Mouse (Mus musculus) kidney, embryonic 15.5 days (tissue): ENCODE results near the gene Slc45a2. TPM values are rescaled to one million over a fixed set of nuclear protein-coding genes. Genes with fewer than 3 reads are reported as not detected.

ENCODE experiments used
- ATAC-seq: fragments of 200-750 bp; cut with Nextera tagmentation; replicated peaks from 2 replicates; pipeline ENCODE4 v1.8.0; 2017; ENCODE audit warnings: moderate TSS enrichment; ENCODE audit not compliant: low FRiP score
- H3K27ac ChIP-seq: fragments of 300-500 bp; sonication (generic); 2 replicates; pipeline ENCODE4 v1.5.1; 2015; ENCODE audit warnings: mild to moderate bottlenecking, inconsistent platforms
- H3K27me3 ChIP-seq: fragments of 300-500 bp; sonication (generic); 2 replicates; pipeline ENCODE4 v1.6.1; 2015; ENCODE audit warnings: inconsistent platforms
- H3K36me3 ChIP-seq: fragments of 300-500 bp; sonication (generic); 2 replicates; pipeline ENCODE4 v1.6.1; 2015; ENCODE audit warnings: inconsistent platforms
- H3K4me1 ChIP-seq: fragments of 300-500 bp; sonication (generic); 2 replicates; pipeline ENCODE4 v1.6.1; 2015; ENCODE audit warnings: inconsistent platforms
- H3K4me2 ChIP-seq: fragments of 300-500 bp; sonication (generic); 2 replicates; pipeline ENCODE4 v1.6.1; 2015; ENCODE audit warnings: moderate library complexity, mild to moderate bottlenecking, inconsistent platforms
- H3K4me3 ChIP-seq: fragments of 300-500 bp; sonication (generic); replicated peaks from 2 replicates; pipeline ENCODE4 v1.5.1; 2015; ENCODE audit warnings: mild to moderate bottlenecking, inconsistent platforms
- H3K9ac ChIP-seq: fragments of 300-500 bp; sonication (generic); 2 replicates; pipeline ENCODE4 v1.6.1; 2015; ENCODE audit warnings: mild to moderate bottlenecking, inconsistent platforms
- H3K9me3 ChIP-seq: fragments of 300-500 bp; sonication (generic); replicated peaks from 2 replicates; pipeline ENCODE4 v1.6.1; 2016; ENCODE audit warnings: inconsistent platforms
- WGBS: fragments of 180-500 bp; shearing (Covaris S2); methylation state at CpG from one replicate; pipeline ENCODE4 v1.1.7; 2015; ENCODE audit warnings: mixed read lengths; 5-methylcytosine and 5-hydroxymethylcytosine counted together
- polyA plus RNA-seq: library from polyadenylated mRNA; unstranded; fragments of >200 nt; fragmentation: Nextera tagmentation; extraction: Ambion mirVana; gene quantifications from 2 replicates; pipeline ENCODE4 v1.2.1, GENCODE M21; 2015

Slc45a2 gene
- polyA plus RNA-seq, 1 experiment from 2014 or later, result 0.06 TPM

GRCm38 (mm10) chr15:11053678-11054439, 53.3 kb downstream of the Slc45a2 start:
- no peak overlapping the region for H3K27ac ChIP-seq
- 89% methylated on average over 10 of the region's 10 CpGs for WGBS
- H3K9me3 ChIP-seq, result no peaks in the 10 kb centered on the region
- H3K4me1 ChIP-seq, result no peaks in the 10 kb centered on the region
- ATAC-seq, result no peak
- H3K36me3 ChIP-seq, result no peaks in the 10 kb centered on the region
- no peak overlapping the region for H3K4me2 ChIP-seq
- H3K4me3 ChIP-seq, result no peak overlapping the region
- H3K9ac ChIP-seq, result no peak overlapping the region
- no peaks in the 10 kb centered on the region for H3K27me3 ChIP-seq

GRCm38 (mm10) chr15:11054440-11055080, 54.0 kb downstream of the Slc45a2 start:
- Histone ChIP-seq H3K4me3 (no peak overlapping the region), H3K27ac (no peak overlapping the region), H3K9me3 (no peaks in the 10 kb centered on the region), H3K27me3 (no peaks in the 10 kb centered on the region), H3K4me2 (no peak overlapping the region), H3K4me1 (no peaks in the 10 kb centered on the region), H3K36me3 (no peaks in the 10 kb centered on the region), H3K9ac (no peak overlapping the region)
- WGBS, result 77% methylated on average over 7 of the region's 7 CpGs
- no peak for ATAC-seq

GRCm38 (mm10) chr15:11062903-11063302, 62.4 kb downstream of the Slc45a2 start:
- H3K9ac ChIP-seq, result no peak overlapping the region
- 0 out of 2 replicates have a peak overlapping the region, but pooled peaks have one; percentile 37 for H3K27ac ChIP-seq
- H3K36me3 ChIP-seq, result no peaks in the 10 kb centered on the region
- 77% methylated on average over 1 of the region's 1 CpGs for WGBS
- no peak overlapping the region for H3K4me3 ChIP-seq
- no peaks in the 10 kb centered on the region for H3K9me3 ChIP-seq
- H3K27me3 ChIP-seq, result no peaks in the 10 kb centered on the region
- peaks cover 36% of the 10 kb centered on the region for H3K4me1 ChIP-seq
- no peak for ATAC-seq
- H3K4me2 ChIP-seq, result no peak overlapping the region

DNA sequence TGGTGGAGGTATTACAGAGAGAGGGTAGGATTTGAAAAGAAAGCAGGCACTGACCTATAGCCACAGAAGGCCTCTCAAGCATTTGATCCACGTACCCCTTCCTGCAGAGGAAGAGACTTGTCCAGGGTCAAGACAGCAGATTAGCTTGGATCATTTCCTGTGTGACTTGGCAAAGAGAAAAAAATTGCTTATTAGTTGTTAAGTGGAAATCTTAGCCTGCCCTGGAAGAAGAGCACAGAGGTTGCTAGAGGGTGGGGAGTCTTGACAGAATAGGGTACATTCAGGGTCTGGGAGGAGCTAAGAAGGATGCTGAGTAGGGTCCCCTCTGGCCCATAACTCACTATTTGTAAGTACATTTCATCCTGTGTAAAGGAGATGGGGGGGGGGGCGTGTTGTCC, 63.6 kb downstream of the Slc45a2 start:
- no peak overlapping the region for H3K9ac ChIP-seq
- WGBS, result 4% methylated on average over 2 of the region's 2 CpGs
- H3K27me3 ChIP-seq, result no peaks in the 10 kb centered on the region
- no peak; the same call in 1 of the 2 replicates for ATAC-seq
- peak overlapping the region; percentile 44 for H3K4me3 ChIP-seq
- no peaks in the 10 kb centered on the region for H3K36me3 ChIP-seq
- no peaks in the 10 kb centered on the region for H3K9me3 ChIP-seq
- peaks cover 37% of the 10 kb centered on the region for H3K4me1 ChIP-seq
- H3K4me2 ChIP-seq, result peak overlapping the region; percentile 72
- H3K27ac ChIP-seq, result peak overlapping the region; percentile 97

DNA sequence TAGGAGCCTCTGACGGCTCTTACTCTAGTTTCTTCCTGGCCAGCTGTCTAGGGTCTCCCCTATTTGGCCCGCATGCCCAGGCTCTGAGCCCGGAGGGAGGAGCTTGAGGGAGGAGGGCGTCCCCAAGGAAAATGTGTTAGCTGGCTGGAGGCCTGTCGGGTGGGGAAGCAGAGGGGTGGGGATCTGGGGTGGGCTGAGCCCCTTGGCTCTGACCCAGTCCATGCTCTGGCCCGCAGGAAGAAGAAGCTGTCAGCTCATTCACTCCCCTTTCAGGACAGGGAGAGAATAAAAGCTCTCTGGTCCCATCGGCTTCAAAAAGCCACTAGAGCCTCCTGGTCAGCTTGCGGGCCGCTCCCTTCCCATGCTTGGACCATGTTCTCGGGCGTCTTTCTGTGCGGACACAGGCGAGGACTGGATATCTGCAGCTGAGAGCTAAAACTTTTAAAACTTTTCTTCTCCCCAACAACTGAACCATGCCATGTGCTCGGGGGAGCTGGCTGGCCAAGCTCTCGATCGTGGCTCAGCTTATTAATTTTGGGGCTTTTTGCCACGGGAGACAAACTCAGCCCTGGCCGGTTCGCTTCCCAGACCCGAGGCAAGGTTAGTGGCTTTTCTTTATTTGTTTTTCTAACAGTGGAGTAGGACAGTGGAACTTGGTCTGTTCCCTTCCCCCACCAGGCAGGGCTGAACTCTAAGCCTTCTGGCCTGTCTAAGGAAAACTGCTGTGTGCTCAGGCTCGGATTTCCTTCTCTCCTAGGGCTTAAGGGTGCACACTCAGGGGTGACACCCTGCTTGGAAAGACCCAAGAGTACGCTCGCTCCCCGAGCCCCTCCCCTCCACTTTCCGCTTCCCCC, 64.3 kb downstream of the Slc45a2 start, which contains the start of gene Adamts12:
TSS of gene Adamts12 (plus strand) at position 233 of the 854 bp plus-strand sequence.
- Histone ChIP-seq H3K9me3 (no peaks in the 10 kb centered on the region), H3K4me2 (peak within 1 kb of the TSS; percentile 72), H3K4me1 (peaks cover 40% of the 10 kb centered on the region), H3K27me3 (no peaks in the 10 kb centered on the region), H3K9ac (peak within 1 kb of the TSS; percentile 44), H3K27ac (peak within 1 kb of the TSS; percentile 97), H3K36me3 (no peaks in the 10 kb centered on the region), H3K4me3 (peak within 1 kb of the TSS; percentile 44)
- ATAC-seq, result peak; percentile 93
- 1% methylated on average over 25 of the region's 25 CpGs for WGBS

GRCm38 (mm10) chr15:11065528-11066171, 65.1 kb downstream of the Slc45a2 start:
- peak overlapping the region; percentile 44 for H3K4me3 ChIP-seq
- H3K9ac ChIP-seq, result peak overlapping the region; percentile 44
- H3K27me3 ChIP-seq, result no peaks in the 10 kb centered on the region
- H3K27ac ChIP-seq, result peak overlapping the region; percentile 97
- no peak for ATAC-seq
- WGBS, result 7% methylated on average over 9 of the region's 9 CpGs
- no peaks in the 10 kb centered on the region for H3K9me3 ChIP-seq
- H3K36me3 ChIP-seq, result no peaks in the 10 kb centered on the region
- peak overlapping the region; percentile 72 for H3K4me2 ChIP-seq
- H3K4me1 ChIP-seq, result peaks cover 40% of the 10 kb centered on the region

GRCm38 (mm10) chr15:11066299-11066698, 65.8 kb downstream of the Slc45a2 start:
- WGBS, result 12% methylated on average over 5 of the region's 5 CpGs
- Histone ChIP-seq H3K9me3 (no peaks in the 10 kb centered on the region), H3K9ac (no peak overlapping the region), H3K4me2 (peak overlapping the region; percentile 72), H3K4me1 (peaks cover 40% of the 10 kb centered on the region), H3K36me3 (no peaks in the 10 kb centered on the region), H3K4me3 (peak overlapping the region; percentile 44), H3K27me3 (no peaks in the 10 kb centered on the region), H3K27ac (peak overlapping the region; percentile 97)
- no peak for ATAC-seq

GRCm38 (mm10) chr15:11067891-11068290, 67.4 kb downstream of the Slc45a2 start:
- ATAC-seq, result no peak
- Histone ChIP-seq H3K4me2 (0 out of 2 replicates have a peak overlapping the region, but pooled peaks have one; percentile 72), H3K36me3 (no peaks in the 10 kb centered on the region), H3K27me3 (no peaks in the 10 kb centered on the region), H3K27ac (no peak overlapping the region), H3K4me3 (no peak overlapping the region), H3K4me1 (peaks cover 40% of the 10 kb centered on the region), H3K9me3 (no peaks in the 10 kb centered on the region), H3K9ac (no peak overlapping the region)
- 51% methylated on average over 7 of the region's 7 CpGs for WGBS

DNA sequence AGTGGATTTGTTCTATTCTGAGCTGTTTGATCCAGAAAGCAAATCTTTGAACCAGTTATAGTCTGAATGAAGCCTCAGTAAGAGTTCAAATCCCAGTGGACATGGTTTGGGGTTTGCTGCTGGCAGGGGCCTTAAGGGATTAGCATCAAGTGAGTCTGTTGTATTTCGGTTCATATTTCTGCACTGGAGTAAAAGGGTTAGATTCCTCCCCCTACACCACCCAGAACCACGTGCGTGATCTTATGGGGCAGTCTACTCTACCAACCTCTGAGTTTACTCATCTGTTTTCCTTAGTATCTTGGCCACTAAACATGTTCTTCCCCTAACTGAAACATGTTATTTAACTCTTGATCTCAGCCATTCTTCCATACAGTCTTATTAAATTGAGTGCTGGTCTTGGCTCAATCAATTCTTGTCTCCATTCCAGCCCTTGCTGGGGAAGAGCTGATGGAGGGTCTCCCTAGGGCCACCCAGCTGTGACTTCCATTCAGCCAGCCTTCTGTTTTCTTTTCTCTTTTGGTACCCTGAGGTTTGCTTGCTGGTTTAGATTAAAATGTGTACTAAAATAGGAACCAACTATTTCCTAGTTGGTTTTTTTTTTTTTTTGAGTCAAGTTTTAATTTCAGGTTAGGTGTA, 75.3 kb downstream of the Slc45a2 start:
- WGBS, result 82% methylated on average over 3 of the region's 3 CpGs
- no peaks in the 10 kb centered on the region for H3K36me3 ChIP-seq

More for the DNA sequence above, 75.3 kb downstream of the Slc45a2 start:
- Histone ChIP-seq H3K4me3 (no peak overlapping the region), H3K9me3 (no peaks in the 10 kb centered on the region), H3K9ac (no peak overlapping the region), H3K4me1 (no peaks in the 10 kb centered on the region), H3K27ac (no peak overlapping the region), H3K4me2 (no peak overlapping the region), H3K27me3 (no peaks in the 10 kb centered on the region)
- no peak for ATAC-seq
